Mouse (Mus musculus): ENCODE measurements at regions not wholly inside any gene's neighbourhood (a gene's known extent, or its start where the extent isn't known, plus 50 kb on each side); places are given as distances from the start of the nearest gene placed in this dataset.

DNA sequence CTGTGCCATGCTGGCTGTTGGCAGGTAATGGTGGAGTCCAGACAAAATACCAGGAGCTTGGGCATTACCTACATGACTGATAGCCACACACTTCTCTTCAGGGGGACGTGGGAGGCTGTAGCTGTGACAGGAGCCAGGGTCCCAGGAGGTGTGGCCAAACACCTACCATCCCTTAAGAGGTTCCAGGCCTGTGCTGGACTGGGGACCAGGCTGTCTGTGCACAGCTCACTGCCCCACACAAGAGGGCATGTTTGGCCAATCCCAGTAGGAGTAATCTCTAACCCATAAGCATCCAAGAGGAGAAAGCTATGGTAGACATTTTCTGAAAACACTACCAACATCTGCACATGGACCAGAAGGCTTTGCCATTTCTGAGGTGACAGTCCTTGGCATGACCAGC is 139.4 kb downstream of the Tmem17 start:
- peaks cover 5% of the 10 kb centered on the region for H3K4me1 ChIP-seq (ENCODE audit: insufficient read depth, low read length)
- H3K9me3 ChIP-seq (ENCODE audit: low read length) = no peaks in the 10 kb centered on the region
- no peaks in the 10 kb centered on the region for H3K27me3 ChIP-seq (ENCODE audit: insufficient read depth, low read length)
- no peak overlapping the region for H3K9ac ChIP-seq (replicated peaks; ENCODE audit: low read length)
- no peak overlapping the region for H3K4me3 ChIP-seq (ENCODE audit: low read length)
- no peaks in the 10 kb centered on the region for H3K36me3 ChIP-seq (ENCODE audit: insufficient read depth, low read length)
- H3K27ac ChIP-seq (ENCODE audit: low read length) = no peak overlapping the region
- no peak for ATAC-seq (ENCODE audit: low FRiP score, low TSS enrichment)
- WGBS = 70% methylated on average over 1 of the region's 1 CpGs
- H3K4me2 ChIP-seq (replicated peaks; ENCODE audit: low read depth, low read length) = no peak overlapping the region

- Histone ChIP-seq H3K9ac (replicated peaks; ENCODE audit: low read length) (no peak overlapping the region), H3K4me2 (replicated peaks; ENCODE audit: low read depth, low read length) (no peak overlapping the region), H3K36me3 (ENCODE audit: insufficient read depth, low read length) (no peaks in the 10 kb centered on the region), H3K4me3 (ENCODE audit: low read length) (no peak overlapping the region), H3K9me3 (ENCODE audit: low read length) (no peaks in the 10 kb centered on the region), H3K4me1 (ENCODE audit: insufficient read depth, low read length) (peaks cover 3% of the 10 kb centered on the region; the same call in 1 of the 2 replicates), H3K27ac (ENCODE audit: low read length) (no peak overlapping the region), H3K27me3 (ENCODE audit: insufficient read depth, low read length) (no peaks in the 10 kb centered on the region)
- ATAC-seq (ENCODE audit: low FRiP score, low TSS enrichment) = no peak
- WGBS = 93% methylated on average over 4 of the region's 4 CpGs
These were observed 140.0 kb downstream of the Tmem17 start for GRCm38 (mm10) chr11:22651911-22652310.

GRCm38 (mm10) chr11:22652931-22653330 is 141.0 kb downstream of the Tmem17 start:
- Histone ChIP-seq H3K27me3 (ENCODE audit: insufficient read depth, low read length) (no peaks in the 10 kb centered on the region), H3K4me2 (replicated peaks; ENCODE audit: low read depth, low read length) (no peak overlapping the region), H3K9ac (replicated peaks; ENCODE audit: low read length) (no peak overlapping the region), H3K9me3 (ENCODE audit: low read length) (no peaks in the 10 kb centered on the region), H3K27ac (ENCODE audit: low read length) (no peak overlapping the region), H3K36me3 (ENCODE audit: insufficient read depth, low read length) (no peaks in the 10 kb centered on the region), H3K4me3 (ENCODE audit: low read length) (no peak overlapping the region), H3K4me1 (ENCODE audit: insufficient read depth, low read length) (peaks cover 3% of the 10 kb centered on the region; the same call in 1 of the 2 replicates)
- ATAC-seq (ENCODE audit: low FRiP score, low TSS enrichment) = no peak
- 61% methylated on average over 3 of the region's 3 CpGs for WGBS

GRCm38 (mm10) chr11:22653366-22653765 is 141.5 kb downstream of the Tmem17 start:
- no peak for ATAC-seq (ENCODE audit: low FRiP score, low TSS enrichment)
- Histone ChIP-seq H3K27me3 (ENCODE audit: insufficient read depth, low read length) (no peaks in the 10 kb centered on the region), H3K4me3 (ENCODE audit: low read length) (no peak overlapping the region), H3K4me2 (replicated peaks; ENCODE audit: low read depth, low read length) (no peak overlapping the region), H3K27ac (ENCODE audit: low read length) (no peak overlapping the region), H3K36me3 (ENCODE audit: insufficient read depth, low read length) (no peaks in the 10 kb centered on the region), H3K9me3 (ENCODE audit: low read length) (no peaks in the 10 kb centered on the region), H3K9ac (replicated peaks; ENCODE audit: low read length) (no peak overlapping the region), H3K4me1 (ENCODE audit: insufficient read depth, low read length) (peaks cover 3% of the 10 kb centered on the region; the same call in 1 of the 2 replicates)
- WGBS = 75% methylated on average over 5 of the region's 5 CpGs

GRCm38 (mm10) chr11:22657635-22658034 is 145.7 kb downstream of the Tmem17 start:
- Histone ChIP-seq H3K4me2 (replicated peaks; ENCODE audit: low read depth, low read length) (no peak overlapping the region), H3K9ac (replicated peaks; ENCODE audit: low read length) (no peak overlapping the region), H3K36me3 (ENCODE audit: insufficient read depth, low read length) (no peaks in the 10 kb centered on the region), H3K27ac (ENCODE audit: low read length) (peak overlapping the region; percentile 9; the same call in 1 of the 2 replicates), H3K4me3 (ENCODE audit: low read length) (no peak overlapping the region), H3K27me3 (ENCODE audit: insufficient read depth, low read length) (no peaks in the 10 kb centered on the region), H3K9me3 (ENCODE audit: low read length) (no peaks in the 10 kb centered on the region), H3K4me1 (ENCODE audit: insufficient read depth, low read length) (peaks cover 5% of the 10 kb centered on the region; the same call in 1 of the 2 replicates)
- ATAC-seq (ENCODE audit: low FRiP score, low TSS enrichment) = no peak
- 24% methylated on average over 1 of the region's 1 CpGs for WGBS

DNA sequence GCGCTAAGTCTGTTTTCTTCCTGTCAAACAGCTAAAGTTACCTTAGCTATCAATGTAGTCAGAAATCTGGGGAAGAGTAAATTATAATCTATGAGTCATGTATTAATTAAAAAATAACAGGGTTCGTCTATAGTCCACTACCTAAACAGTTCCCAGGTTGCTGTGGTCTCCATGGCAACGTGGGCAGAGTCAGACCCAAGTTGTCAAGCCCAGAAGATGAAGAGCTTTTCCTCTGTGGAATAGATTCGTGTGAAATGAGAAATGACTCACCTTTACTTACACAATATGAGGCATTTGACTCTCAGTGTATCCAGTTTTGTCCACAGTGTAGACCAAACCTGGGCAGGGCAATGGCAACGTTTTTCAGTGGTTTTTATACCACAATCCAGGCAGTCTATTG is 149.2 kb downstream of the Tmem17 start:
- Histone ChIP-seq H3K4me2 (replicated peaks; ENCODE audit: low read depth, low read length) (no peak overlapping the region), H3K27me3 (ENCODE audit: insufficient read depth, low read length) (no peaks in the 10 kb centered on the region), H3K9ac (replicated peaks; ENCODE audit: low read length) (no peak overlapping the region), H3K4me1 (ENCODE audit: insufficient read depth, low read length) (peaks cover 2% of the 10 kb centered on the region; the same call in 1 of the 2 replicates), H3K9me3 (ENCODE audit: low read length) (no peaks in the 10 kb centered on the region), H3K27ac (ENCODE audit: low read length) (no peak overlapping the region), H3K4me3 (ENCODE audit: low read length) (no peak overlapping the region), H3K36me3 (ENCODE audit: insufficient read depth, low read length) (no peaks in the 10 kb centered on the region)
- WGBS = 41% methylated on average over 5 of the region's 5 CpGs
- no peak; the same call in 1 of the 2 replicates for ATAC-seq (ENCODE audit: low FRiP score, low TSS enrichment)

DNA sequence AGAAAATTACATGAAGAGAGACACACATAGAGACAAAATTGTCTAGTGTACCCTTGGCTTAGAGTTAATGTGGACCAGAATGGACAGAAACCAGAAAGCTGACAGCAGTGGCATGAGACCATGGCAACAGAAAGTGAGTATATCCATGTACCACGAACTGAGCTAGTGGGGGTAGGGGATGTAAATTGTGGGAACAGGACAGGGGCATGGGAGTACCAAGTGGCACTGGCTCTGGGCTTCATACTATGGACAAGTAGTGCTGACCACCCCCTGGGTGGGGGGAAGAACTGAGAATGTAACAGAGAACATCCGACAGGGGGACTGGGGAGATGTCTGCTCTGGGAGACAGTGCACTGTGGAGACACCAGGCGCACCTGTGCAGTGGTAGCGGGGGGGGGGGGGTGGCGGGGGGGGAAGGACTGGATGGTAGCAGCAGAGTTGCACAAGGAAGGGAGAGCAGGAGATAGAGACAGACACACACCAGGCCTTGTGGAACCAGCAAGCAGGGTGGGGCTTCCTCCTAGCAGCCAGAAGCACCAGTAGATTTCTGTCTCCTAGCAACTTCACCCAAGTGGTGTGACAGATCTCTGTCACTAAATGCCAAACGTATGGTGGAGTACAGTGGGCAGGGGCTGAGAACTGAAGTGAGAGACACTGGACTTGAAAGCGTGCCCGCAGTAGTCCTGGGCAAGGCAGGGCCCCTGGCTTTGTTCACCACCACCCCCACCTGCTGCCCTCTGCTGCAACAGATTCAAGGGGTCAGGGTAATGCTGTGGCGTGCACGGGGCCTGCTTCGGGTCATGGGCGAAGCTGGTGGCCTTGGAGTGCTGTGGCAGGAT is 150.0 kb downstream of the Tmem17 start:
- ATAC-seq (ENCODE audit: low FRiP score, low TSS enrichment) = peak; percentile 23
- 55% methylated on average over 11 of the region's 12 CpGs for WGBS
- no peaks in the 10 kb centered on the region for H3K27me3 ChIP-seq (ENCODE audit: insufficient read depth, low read length)
- H3K27ac ChIP-seq (ENCODE audit: low read length) = no peak overlapping the region
- no peaks in the 10 kb centered on the region for H3K36me3 ChIP-seq (ENCODE audit: insufficient read depth, low read length)
- no peaks in the 10 kb centered on the region for H3K9me3 ChIP-seq (ENCODE audit: low read length)
- no peak overlapping the region for H3K9ac ChIP-seq (replicated peaks; ENCODE audit: low read length)
- no peak overlapping the region for H3K4me2 ChIP-seq (replicated peaks; ENCODE audit: low read depth, low read length)
- H3K4me3 ChIP-seq (ENCODE audit: low read length) = no peak overlapping the region
- H3K4me1 ChIP-seq (ENCODE audit: insufficient read depth, low read length) = peaks cover 2% of the 10 kb centered on the region; the same call in 1 of the 2 replicates

GRCm38 (mm10) chr11:22665978-22666377 is 154.1 kb downstream of the Tmem17 start:
- 26% methylated on average over 4 of the region's 4 CpGs for WGBS
- H3K9me3 ChIP-seq (ENCODE audit: low read length) = no peaks in the 10 kb centered on the region
- H3K4me2 ChIP-seq (replicated peaks; ENCODE audit: low read depth, low read length) = no peak overlapping the region
- no peaks in the 10 kb centered on the region for H3K27me3 ChIP-seq (ENCODE audit: insufficient read depth, low read length)
- H3K36me3 ChIP-seq (ENCODE audit: insufficient read depth, low read length) = no peaks in the 10 kb centered on the region
- no peak overlapping the region for H3K9ac ChIP-seq (replicated peaks; ENCODE audit: low read length)
- no peak overlapping the region for H3K27ac ChIP-seq (ENCODE audit: low read length)
- no peak overlapping the region for H3K4me3 ChIP-seq (ENCODE audit: low read length)
- ATAC-seq (ENCODE audit: low FRiP score, low TSS enrichment) = peak; percentile 44; the same call in 1 of the 2 replicates
- peaks cover 2% of the 10 kb centered on the region; the same call in 1 of the 2 replicates for H3K4me1 ChIP-seq (ENCODE audit: insufficient read depth, low read length)

- Histone ChIP-seq H3K4me1 (ENCODE audit: insufficient read depth, low read length) (peaks cover 2% of the 10 kb centered on the region; the same call in 1 of the 2 replicates), H3K9ac (replicated peaks; ENCODE audit: low read length) (no peak overlapping the region), H3K9me3 (ENCODE audit: low read length) (no peaks in the 10 kb centered on the region), H3K4me3 (ENCODE audit: low read length) (no peak overlapping the region), H3K27ac (ENCODE audit: low read length) (no peak overlapping the region), H3K36me3 (ENCODE audit: insufficient read depth, low read length) (no peaks in the 10 kb centered on the region), H3K4me2 (replicated peaks; ENCODE audit: low read depth, low read length) (no peak overlapping the region), H3K27me3 (ENCODE audit: insufficient read depth, low read length) (no peaks in the 10 kb centered on the region)
- WGBS = 85% methylated on average over 5 of the region's 5 CpGs
- ATAC-seq (ENCODE audit: low FRiP score, low TSS enrichment) = no peak
These were observed 154.5 kb downstream of the Tmem17 start for GRCm38 (mm10) chr11:22666378-22666777.

- Histone ChIP-seq H3K4me3 (ENCODE audit: low read length) (no peak overlapping the region), H3K9ac (replicated peaks; ENCODE audit: low read length) (no peak overlapping the region), H3K27ac (ENCODE audit: low read length) (no peak overlapping the region), H3K4me1 (ENCODE audit: insufficient read depth, low read length) (no peaks in the 10 kb centered on the region), H3K36me3 (ENCODE audit: insufficient read depth, low read length) (no peaks in the 10 kb centered on the region), H3K4me2 (replicated peaks; ENCODE audit: low read depth, low read length) (no peak overlapping the region), H3K9me3 (ENCODE audit: low read length) (no peaks in the 10 kb centered on the region), H3K27me3 (ENCODE audit: insufficient read depth, low read length) (no peaks in the 10 kb centered on the region)
- WGBS = 56% methylated on average over 2 of the region's 2 CpGs
- no peak for ATAC-seq (ENCODE audit: low FRiP score, low TSS enrichment)
These were observed 156.3 kb downstream of the Tmem17 start for GRCm38 (mm10) chr11:22668220-22668619.

Data from kidney, embryonic 16.5 days (tissue).